Mouse (Mus musculus): ENCODE data around the gene Hdac10. TPM values are rescaled to one million over a fixed set of nuclear protein-coding genes. Genes with fewer than 3 reads are reported as not detected.

Hdac10 gene
- total and polyA plus RNA-seq, 3 experiments, result 8.2 to 17.7 (median 9.5) TPM

- Histone ChIP-seq H3K27ac (ENCODE audit: insufficient read depth, low read depth) (no peak overlapping the region), H3K79me2 (replicated peaks; ENCODE audit: control insufficient read depth, extremely low read depth, insufficient read depth, poor library complexity, severe bottlenecking) (no peaks in the 10 kb centered on the region), H3K4me3 (replicated peaks in 1 of 3; ENCODE audit: low read depth in 2 of 3, low read length in 2 of 3, poor library complexity in 1 of 3) (peak overlapping the region; percentile 51 to 69 (median 54)), H3K4me2 (ENCODE audit: insufficient read depth, low read depth, poor library complexity, severe bottlenecking) (peak overlapping the region; percentile 64), H3K4me1 (ENCODE audit: control insufficient read depth in 1 of 2, insufficient read depth in 2 of 2) (peaks cover 18 to 59% of the 10 kb centered on the region in 2 experiments), H3K36me3 (replicated peaks in 1 of 2; ENCODE audit: control insufficient read depth in 1 of 2, insufficient read depth in 1 of 2, low read length in 1 of 2) (peaks cover 6 to 9% of the 10 kb centered on the region in 2 experiments), H3K9ac (ENCODE audit: insufficient read depth, low read depth) (peak overlapping the region; percentile 46), H3K9me3 (replicated peaks; ENCODE audit: low read length) (no peaks in the 10 kb centered on the region), H3K27me3 (replicated peaks) (peaks cover 1% of the 10 kb centered on the region)
- TF ChIP-seq GABPA (IDR thresholded peaks at IDR 0.05; ENCODE audit: insufficient replicate concordance, low read depth, low read length) (no peak), USF1 (IDR thresholded peaks at IDR 0.05; ENCODE audit: low read depth, low read length) (no peak), MYC (IDR thresholded peaks at IDR 0.05; ENCODE audit: low read depth, low read length) (no peak), PAX5 (IDR thresholded peaks at IDR 0.05; ENCODE audit: low read length) (no peak), EP300 (IDR thresholded peaks at IDR 0.05; ENCODE audit: low read length) (no peak), CTCF (conservative IDR thresholded peaks at IDR 0.05 in 1 of 2, IDR thresholded peaks at IDR 0.05 in 1 of 2; ENCODE audit: low read depth in 2 of 2, low read length in 2 of 2) (no peak), MEF2A (IDR thresholded peaks at IDR 0.05; ENCODE audit: borderline replicate concordance, low read depth, low read length) (no peak), USF2 (conservative IDR thresholded peaks at IDR 0.05; ENCODE audit: low read depth, low read length) (no peak), TCF12 (IDR thresholded peaks at IDR 0.05; ENCODE audit: low read depth, low read length) (no peak), E2F4 (IDR thresholded peaks at IDR 0.05; ENCODE audit: insufficient replicate concordance, low read depth, low read length) (no peak), HCFC1 (IDR thresholded peaks at IDR 0.05; ENCODE audit: low read depth, low read length) (no peak), ZNF384 (IDR thresholded peaks at IDR 0.05; ENCODE audit: low read depth, low read length) (no peak), MAFK (IDR thresholded peaks at IDR 0.05; ENCODE audit: insufficient replicate concordance, low read length) (no peak), ZMIZ1 (IDR thresholded peaks at IDR 0.05; ENCODE audit: low read depth, low read length) (no peak), RCOR1 (conservative IDR thresholded peaks at IDR 0.05; ENCODE audit: low read depth, low read length) (no peak), UBTF (IDR thresholded peaks at IDR 0.05; ENCODE audit: low read depth, low read length) (no peak), MXI1 (IDR thresholded peaks at IDR 0.05; ENCODE audit: low read depth, low read length) (no peak), IRF4 (IDR thresholded peaks at IDR 0.05; ENCODE audit: low read depth, low read length) (no peak), ZC3H11A (IDR thresholded peaks at IDR 0.05; ENCODE audit: low read depth, low read length) (no peak), SIN3A (IDR thresholded peaks at IDR 0.05; ENCODE audit: low read length) (no peak)
- dilution Hi-C loops (cut with MboI; ENCODE audit: extremely low pct_ligation_motif_present, extremely low pct_unique_long_range_greater_than_20kb, low sequenced_read_pairs) (no loop called here), in situ Hi-C loops (cut with MboI; ENCODE audit: low pct_ligation_motif_present, low pct_unique_long_range_greater_than_20kb, low sequenced_read_pairs) (loop anchor here (5.0 kb wide), 1 partner anchor 35 kb away; no protein-coding TSS in a partner anchor)
- no peak for DNase-seq (ENCODE audit: extremely low read depth)
These were observed 43.9 kb upstream of the Hdac10 start for GRCm38 (mm10) chr15:89172276-89172935.
